Mouse (Mus musculus) G1E (cell line): ENCODE data around the gene Apcs.

Source experiments
- CTCF ChIP-seq: IDR thresholded peaks from 2 replicates; pipeline ENCODE4 v1.5.1; 2012; ENCODE audit warnings: low read depth, low read length, inconsistent platforms, mixed read lengths
- GATA1 ChIP-seq: IDR thresholded peaks from 2 replicates; pipeline ENCODE4 v1.6.1; 2012; ENCODE audit warnings: borderline replicate concordance, low read length, inconsistent platforms, mixed read lengths
- TAL1 ChIP-seq: conservative IDR thresholded peaks from 2 replicates; pipeline ENCODE4 v1.6.1; 2012; ENCODE audit warnings: low read depth, low read length, inconsistent platforms, mixed read lengths

- no peak for TF ChIP-seq CTCF
- TF ChIP-seq TAL1 = no peak
- no peak for TF ChIP-seq GATA1
Observed at GRCm38 (mm10) chr1:172848171-172848570, 46.7 kb downstream of the Apcs start.
